Mouse (Mus musculus): ENCODE measurements at regions not wholly inside any gene's neighbourhood (a gene's known extent, or its start where the extent isn't known, plus 50 kb on each side); places are given as distances from the start of the nearest gene placed in this dataset.
A peak's percentile ranks its signal among the peaks of the same experiment; 100 is the strongest.

GRCm38 (mm10) chr10:98765786-98766419 lies 148.3 kb upstream of the Atp2b1 start:
- DNase-seq (ENCODE audit: low spot score in 2 of 2) = no peak

- no peak for DNase-seq (ENCODE audit: low spot score in 2 of 2)
Measured at GRCm38 (mm10) chr10:98779783-98780182, 134.4 kb upstream of the Atp2b1 start.

- no peak for DNase-seq (ENCODE audit: low spot score in 2 of 2)
Measured at GRCm38 (mm10) chr10:98780938-98781337, 133.3 kb upstream of the Atp2b1 start.

GRCm38 (mm10) chr10:98781888-98782351 lies 132.3 kb upstream of the Atp2b1 start:
- peak; percentile 10 to 15 for DNase-seq (ENCODE audit: low spot score in 2 of 2)

- DNase-seq (ENCODE audit: low spot score in 2 of 2) = peak; percentile 22 to 43
Measured at GRCm38 (mm10) chr10:98785411-98785810, 128.8 kb upstream of the Atp2b1 start.

GRCm38 (mm10) chr10:98786089-98786488 lies 128.1 kb upstream of the Atp2b1 start:
- no peak for DNase-seq (ENCODE audit: low spot score in 2 of 2)

- no peak for DNase-seq (ENCODE audit: low spot score in 2 of 2)
Measured at GRCm38 (mm10) chr10:98789763-98790162, 124.4 kb upstream of the Atp2b1 start.

- no peak for DNase-seq (ENCODE audit: low spot score in 2 of 2)
Measured at GRCm38 (mm10) chr10:98790456-98790855, 123.8 kb upstream of the Atp2b1 start.

- no peak for DNase-seq (ENCODE audit: low spot score in 2 of 2)
Measured at GRCm38 (mm10) chr10:98792019-98792741, 122.0 kb upstream of the Atp2b1 start.

- no peak for DNase-seq (ENCODE audit: low spot score in 2 of 2)
Measured at GRCm38 (mm10) chr10:98793926-98794536, 120.2 kb upstream of the Atp2b1 start.

GRCm38 (mm10) chr10:98796016-98796415 lies 118.2 kb upstream of the Atp2b1 start:
- no peak for DNase-seq (ENCODE audit: low spot score in 2 of 2)

- DNase-seq (ENCODE audit: low spot score in 2 of 2) = no peak
Measured at GRCm38 (mm10) chr10:98798634-98799415, 115.4 kb upstream of the Atp2b1 start.

GRCm38 (mm10) chr10:98799830-98800229 lies 114.4 kb upstream of the Atp2b1 start:
- no peak for DNase-seq (ENCODE audit: low spot score in 2 of 2)

GRCm38 (mm10) chr10:98800949-98801348 lies 113.3 kb upstream of the Atp2b1 start:
- no peak for DNase-seq (ENCODE audit: low spot score in 2 of 2)

GRCm38 (mm10) chr10:98805013-98805412 lies 109.2 kb upstream of the Atp2b1 start:
- DNase-seq (ENCODE audit: low spot score in 2 of 2) = no peak

- no peak for DNase-seq (ENCODE audit: low spot score in 2 of 2)
Measured at GRCm38 (mm10) chr10:98806798-98807535, 107.2 kb upstream of the Atp2b1 start.

- DNase-seq (ENCODE audit: low spot score in 2 of 2) = no peak
Measured at GRCm38 (mm10) chr10:98808644-98809043, 105.6 kb upstream of the Atp2b1 start.

- no peak for DNase-seq (ENCODE audit: low spot score in 2 of 2)
Measured at GRCm38 (mm10) chr10:98829051-98829450, 85.2 kb upstream of the Atp2b1 start.

GRCm38 (mm10) chr10:98831488-98831887 lies 82.7 kb upstream of the Atp2b1 start:
- DNase-seq (ENCODE audit: low spot score in 2 of 2) = no peak

- DNase-seq (ENCODE audit: low spot score in 2 of 2) = no peak
Measured at GRCm38 (mm10) chr10:98837289-98838181, 76.7 kb upstream of the Atp2b1 start.
